Mouse (Mus musculus) gastrocnemius, postnatal 10 days (tissue): ENCODE data around the gene Mgmt. TPM values are rescaled to one million over a fixed set of nuclear protein-coding genes. Genes with fewer than 3 reads are reported as not detected.

Source experiments
- DNase-seq: peaks from one replicate; pipeline ENCODE4 v3.0.0; 2021; ENCODE audit warnings: mixed read lengths
- total RNA-seq, 2 experiments: library from RNA; stranded (reverse); gene quantifications; 2 replicates each; pipeline ENCODE4 v1.2.3; 2021

Gene Mgmt
- total RNA-seq, 2 experiments from 2014 or later: 1.7 to 2.1 TPM

DNA sequence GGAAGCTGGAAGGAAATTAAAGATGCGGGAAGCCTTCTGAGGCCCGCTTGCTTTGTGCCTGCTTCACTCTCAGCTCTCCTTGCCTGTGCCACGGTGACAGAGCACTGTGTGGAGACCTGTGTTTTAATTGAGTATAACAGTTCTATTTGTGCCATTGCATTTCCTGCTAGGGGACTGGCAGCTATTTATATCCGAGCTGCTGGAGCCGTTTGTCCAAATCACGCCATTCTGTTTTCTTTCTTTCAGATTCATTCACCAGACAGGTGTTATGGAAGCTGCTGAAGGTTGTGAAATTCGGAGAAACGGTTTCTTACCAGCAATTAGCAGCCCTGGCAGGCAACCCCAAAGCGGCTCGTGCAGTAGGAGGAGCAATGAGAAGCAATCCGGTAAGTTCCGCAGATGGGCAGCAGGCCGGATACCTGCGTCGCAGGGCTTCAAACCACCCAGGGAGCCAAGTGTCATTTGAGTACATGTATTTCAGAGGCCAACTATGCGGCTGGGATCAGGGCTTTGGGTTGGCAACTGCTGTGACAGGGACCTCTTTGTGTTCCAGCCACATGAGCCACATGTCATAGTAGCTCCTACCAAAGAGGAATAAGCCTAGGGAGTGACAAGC lies 226.9 kb downstream of the Mgmt start:
- DNase-seq: no peak

DNA sequence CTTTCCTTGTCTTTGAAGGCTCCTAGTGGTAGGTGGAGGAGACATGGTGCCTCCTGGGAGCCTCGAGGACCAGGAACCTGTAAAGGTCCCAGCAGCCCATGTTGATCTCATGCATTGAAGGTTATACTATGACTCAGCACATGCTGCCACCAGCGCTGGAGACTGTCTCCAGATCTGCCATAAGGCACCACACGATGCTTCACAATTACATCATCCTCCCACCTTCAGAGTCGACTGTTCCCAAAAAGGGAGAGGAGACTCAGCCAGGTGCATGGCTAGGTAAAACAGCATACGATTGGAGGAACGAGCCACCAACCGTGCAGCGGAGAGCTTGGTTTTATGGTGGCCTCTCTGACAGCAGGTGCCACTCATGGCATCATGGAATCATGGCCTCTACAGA lies 234.3 kb downstream of the Mgmt start:
- no peak for DNase-seq

DNA sequence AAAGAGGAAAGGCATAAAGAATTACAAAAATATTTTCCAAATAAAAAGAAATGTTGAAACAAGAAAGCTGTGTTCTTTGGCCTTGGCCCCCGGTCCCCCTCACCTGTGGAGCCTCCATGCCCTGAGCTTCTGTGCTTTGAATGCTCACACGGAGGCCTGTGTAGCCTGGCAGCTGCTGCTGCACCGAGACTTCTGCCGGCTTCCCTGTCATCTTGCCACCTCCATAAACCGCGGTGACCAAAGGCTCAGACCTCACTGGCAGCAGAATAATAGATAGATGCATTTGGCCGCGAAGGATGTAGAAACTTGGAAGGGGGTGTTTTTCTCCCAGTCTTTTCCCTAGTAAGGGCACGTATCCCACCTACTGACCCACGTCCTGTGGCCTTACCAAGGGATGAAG lies 235.8 kb downstream of the Mgmt start:
- no peak for DNase-seq

DNA sequence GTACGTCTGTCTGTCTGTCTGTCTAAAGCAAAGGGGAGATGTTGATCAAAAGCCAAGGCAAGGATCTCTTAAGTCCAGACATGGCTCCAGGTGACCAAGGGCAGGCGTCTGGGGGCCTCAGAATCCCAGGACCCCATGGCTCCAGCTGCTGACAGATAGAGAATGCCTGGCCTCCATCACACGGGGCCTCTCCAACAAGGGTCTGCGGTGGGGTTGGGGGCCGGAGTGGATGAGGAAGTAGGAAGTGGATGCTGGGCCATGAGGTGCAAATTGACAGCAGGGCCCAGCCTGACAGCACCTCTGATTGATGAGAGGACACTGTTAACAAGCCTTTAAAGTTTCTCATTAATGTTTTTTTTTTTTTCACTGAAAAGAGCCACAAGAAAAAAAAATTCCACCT lies 237.5 kb downstream of the Mgmt start:
- no peak for DNase-seq

DNA sequence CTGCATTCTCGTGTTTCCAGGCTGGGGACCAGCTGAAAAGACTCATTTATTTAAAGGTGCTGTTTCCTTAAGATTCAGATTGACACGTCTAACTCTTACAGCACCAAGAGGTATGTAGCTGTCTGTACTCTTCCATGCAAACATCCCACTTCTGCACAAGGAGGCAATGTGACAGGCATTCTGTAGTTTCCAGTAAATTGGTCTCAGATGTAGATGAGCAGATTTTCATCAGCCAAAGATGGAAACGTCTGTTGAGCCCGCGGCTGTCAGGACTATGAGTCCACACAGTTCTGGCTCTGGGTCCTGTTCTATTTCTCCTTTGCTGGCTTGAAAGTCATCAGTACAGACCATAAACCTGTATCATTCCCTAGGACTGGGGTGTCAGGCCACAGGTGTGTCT lies 243.7 kb downstream of the Mgmt start:
- no peak for DNase-seq

DNA sequence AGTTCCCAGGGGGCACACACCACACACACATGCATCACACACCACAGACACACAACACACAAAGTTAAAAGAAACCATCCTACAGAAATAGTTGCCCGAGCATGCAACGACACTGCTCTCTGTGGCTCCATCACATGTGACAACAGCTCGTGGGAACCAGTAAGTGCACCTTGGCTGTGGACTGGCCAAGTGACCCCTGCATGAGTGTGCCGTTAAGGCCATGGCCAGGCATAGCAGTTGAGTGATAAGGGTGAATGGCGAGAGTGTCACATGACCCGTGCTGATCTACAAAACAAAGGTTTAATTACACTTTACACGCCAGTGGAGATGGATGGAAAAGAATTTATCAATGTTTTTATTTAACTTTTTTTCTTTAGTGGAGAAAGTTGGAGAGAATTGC lies 245.9 kb downstream of the Mgmt start:
- DNase-seq: no peak

DNA sequence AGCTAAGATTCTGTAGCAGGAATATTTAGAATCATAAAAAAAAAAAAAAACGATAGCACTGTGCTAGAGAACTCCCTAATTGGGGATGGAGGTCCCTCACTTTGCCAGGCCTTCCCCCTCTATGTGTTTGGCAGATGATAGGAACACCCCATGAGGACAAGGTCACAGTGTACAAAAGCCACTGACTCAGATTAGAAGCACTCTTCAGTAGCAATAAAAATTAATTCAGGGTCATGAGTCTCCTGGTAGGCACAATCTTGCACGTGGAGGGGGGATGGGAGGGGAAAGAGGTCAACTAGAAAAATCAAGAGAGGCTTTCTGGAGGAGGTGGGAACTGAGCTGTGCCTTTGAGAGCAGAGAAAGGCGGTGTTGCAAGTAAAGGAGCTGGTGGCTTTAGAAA lies 247.0 kb downstream of the Mgmt start:
- no peak for DNase-seq

DNA sequence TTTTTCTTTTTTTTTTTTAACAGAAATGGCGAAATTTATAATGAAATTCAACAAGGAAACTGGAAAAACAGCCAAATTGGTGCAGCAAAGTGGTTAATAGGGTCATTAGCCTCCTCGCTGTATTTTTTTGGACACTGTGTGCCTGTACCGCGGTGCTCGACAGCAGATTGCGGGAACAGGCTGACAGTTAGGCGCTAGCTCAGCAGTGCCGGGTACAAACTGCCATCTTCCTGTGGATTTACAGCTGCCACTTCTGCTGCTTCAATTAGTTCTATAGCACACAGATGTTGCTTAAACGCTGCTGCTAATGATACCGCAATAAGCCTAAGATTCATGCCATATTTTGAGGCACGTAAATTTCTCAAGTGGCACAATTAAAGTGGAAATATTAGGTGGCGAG lies 252.7 kb downstream of the Mgmt start:
- DNase-seq: no peak

DNA sequence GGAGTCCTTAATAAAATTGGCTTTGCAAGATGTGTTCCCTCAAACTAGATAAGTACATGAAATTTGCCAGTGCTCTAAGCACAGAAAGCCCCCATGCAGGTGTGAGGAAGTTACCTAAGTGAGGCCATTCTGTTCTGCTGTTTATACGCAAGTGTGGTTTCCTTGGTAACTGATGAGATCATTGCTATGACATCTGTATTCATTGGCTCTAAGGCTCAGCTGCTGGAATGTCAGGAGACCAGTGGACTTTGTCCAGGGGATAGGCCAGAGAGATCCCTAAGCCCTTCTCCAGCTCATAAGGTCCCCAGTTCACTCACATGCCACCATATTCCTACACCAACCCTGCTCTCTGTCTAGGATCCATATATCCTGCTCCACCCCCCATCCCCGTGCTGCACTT lies 257.4 kb downstream of the Mgmt start:
- DNase-seq: no peak

DNA sequence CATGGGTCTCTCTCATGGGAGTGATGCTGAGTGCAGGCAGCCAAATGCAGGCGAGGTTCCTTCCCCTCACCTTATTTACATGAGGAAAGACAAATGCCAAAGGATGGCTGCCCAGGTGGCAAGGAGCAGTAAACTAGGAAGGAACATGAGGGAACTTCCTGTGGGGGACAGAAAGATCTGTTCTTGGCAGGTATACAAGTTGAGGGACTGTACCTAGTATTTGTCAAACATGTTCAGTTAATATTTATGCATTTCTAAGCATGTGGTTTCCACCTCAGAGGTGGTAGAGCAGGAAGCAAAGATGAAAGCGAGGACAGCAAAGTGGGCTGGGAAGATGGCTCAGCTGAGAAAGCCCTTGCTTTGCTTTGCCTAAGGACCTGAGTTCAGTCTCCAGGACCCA lies 260.2 kb downstream of the Mgmt start:
- DNase-seq: no peak

DNA sequence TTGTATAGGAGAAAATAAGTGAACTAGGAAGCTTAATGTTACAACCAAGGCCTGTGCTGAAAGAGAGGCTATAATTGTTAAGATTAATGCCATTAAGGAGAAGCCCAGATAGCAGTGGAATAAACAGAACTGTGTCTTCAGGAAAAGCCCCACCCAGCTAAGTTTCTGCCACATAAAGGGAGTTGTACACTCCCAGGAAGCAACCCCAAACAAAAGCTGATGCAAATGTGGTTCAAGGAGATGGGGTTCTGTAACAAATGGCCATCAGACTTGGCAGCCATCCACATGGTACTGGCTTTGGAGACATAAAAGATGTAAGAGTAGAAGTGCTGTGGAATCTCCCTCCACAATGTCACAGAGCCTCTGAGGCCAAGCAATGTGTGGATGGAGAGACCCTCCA lies 264.7 kb downstream of the Mgmt start:
- DNase-seq: no peak

DNA sequence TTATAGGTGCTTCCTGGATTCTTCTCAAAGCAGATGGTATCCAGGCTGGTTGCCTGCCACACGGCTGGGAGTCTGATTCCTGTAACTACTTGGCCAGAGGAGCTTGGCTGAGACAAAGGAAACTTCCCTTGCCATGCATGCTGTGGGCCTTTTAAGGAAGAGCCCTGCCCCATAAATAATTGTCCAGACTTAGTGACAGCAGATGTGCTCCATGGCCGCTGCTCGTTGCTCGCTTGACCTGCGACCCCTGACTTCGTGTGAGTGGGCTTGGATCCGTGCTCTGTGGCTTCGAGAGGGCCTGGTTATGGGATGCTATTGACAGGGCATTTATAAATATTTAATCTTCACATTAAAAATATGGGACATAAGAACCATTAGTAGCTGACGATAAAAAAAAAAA lies 277.9 kb downstream of the Mgmt start:
- DNase-seq: no peak
